Mouse (Mus musculus) c-Kit-positive CD71-negative TER-119-negative erythroid progenitor cells, embryonic 14.5 days (primary cell): ENCODE results near the gene Iqck.

Source experiments
- DNase-seq: peaks from one replicate; pipeline ENCODE4 v3.0.0-alpha.2; 2013; ENCODE audit warnings: low read depth

Gene Iqck

DNA sequence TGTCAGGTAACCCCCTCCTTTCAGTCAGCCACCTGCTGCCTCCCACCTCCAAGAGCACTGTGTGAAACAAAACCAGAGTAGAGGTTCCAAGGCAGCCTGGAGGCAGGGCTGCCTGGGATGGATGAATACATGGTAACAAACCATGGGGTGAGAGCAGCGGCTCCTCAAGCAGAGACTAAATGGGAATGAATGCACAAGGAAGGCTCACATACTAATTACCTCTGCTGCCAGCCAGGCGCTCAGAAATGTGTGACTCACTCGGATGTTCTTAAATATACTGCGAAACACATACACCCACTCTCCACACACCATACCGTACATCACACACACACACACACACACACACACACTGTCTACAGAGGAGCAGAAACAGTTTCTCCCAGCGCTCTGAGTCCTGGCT, 134.7 kb downstream of the Iqck start:
- DNase-seq = no peak

DNA sequence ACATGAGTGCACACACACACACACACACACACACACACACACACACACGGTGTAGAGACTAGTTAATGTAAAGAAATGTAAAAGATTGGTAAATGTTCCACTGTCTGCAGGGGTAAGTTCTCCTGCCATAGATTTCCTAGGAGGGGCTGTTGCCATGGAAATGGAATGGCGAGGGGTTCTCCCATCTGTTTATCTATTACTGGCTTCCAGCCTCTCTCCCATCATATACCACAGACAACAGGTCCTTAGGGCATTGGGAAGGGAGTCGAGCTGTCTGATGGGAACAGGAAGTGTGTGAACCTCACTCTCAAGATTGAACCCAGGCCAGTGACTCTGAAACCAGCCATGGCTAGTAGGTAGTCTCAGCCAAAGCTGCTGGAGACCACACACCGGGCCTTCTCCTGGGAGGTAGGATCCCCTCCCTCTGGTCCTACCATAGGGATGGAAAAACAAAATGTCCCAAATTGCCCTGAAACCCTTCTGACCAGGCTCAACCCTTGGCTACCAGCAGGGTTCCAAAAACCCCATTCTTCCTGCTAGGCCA, 135.9 kb downstream of the Iqck start:
- DNase-seq = no peak

DNA sequence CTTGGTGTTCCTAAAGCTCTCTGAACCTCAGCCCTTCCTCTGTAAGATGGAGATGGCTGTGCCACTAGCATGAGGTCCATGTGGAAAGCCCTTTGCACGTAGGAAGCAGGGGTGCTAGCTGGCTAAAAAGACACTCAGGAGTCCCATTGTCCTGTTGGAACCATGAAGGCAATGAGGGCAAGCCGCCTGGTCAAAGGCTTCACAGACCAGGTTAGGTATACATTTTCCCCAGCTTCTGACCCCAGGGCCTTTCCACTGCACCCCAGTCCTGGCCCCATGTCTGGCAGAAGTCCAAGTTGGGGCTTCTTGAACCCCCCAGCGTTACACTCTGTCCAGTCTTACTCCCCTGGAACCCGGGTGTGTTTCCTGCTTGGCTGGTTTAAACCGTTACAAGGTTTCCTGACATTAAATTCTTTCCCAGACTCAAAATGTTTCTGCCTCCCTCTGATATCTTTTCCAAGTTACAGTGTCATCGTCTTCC, 136.6 kb downstream of the Iqck start:
- DNase-seq = no peak

DNA sequence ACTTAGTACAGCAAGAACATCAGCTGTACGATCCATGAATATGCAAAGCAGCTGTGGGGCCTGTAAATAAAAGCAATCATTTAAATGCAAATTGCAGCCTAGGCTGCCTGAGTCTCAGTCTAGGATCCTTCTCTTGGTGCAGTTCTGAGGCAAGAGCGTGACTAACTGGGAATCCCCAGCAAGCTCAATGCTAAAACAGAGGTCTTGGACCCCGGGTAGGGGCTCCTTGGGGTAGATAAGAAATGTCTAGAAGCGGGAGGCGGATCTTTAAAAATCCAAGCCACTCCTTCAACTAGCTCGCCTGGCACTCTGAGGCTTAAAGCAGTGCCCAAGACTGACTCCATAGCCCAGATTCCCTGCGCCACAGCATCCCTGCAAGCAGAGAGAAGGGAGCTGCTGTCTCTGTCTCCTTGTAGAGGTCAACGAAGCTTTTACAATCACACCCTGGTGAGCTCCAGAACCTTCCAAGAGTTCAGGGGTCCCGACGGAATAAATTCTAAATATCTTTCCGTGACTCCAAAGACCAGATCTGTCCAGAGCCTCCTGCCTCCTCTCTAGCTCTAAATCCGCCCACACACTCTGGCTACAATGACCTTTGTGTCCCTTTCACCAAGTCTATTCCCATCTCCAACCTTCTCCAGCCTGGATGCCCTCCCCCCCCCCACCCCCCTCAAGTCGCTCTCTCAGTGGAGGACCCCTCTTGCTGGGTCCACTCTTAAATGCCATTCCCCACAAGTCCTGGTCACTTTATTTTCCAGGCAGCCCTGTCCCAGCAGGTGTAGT, 137.3 kb downstream of the Iqck start:
- no peak for DNase-seq

DNA sequence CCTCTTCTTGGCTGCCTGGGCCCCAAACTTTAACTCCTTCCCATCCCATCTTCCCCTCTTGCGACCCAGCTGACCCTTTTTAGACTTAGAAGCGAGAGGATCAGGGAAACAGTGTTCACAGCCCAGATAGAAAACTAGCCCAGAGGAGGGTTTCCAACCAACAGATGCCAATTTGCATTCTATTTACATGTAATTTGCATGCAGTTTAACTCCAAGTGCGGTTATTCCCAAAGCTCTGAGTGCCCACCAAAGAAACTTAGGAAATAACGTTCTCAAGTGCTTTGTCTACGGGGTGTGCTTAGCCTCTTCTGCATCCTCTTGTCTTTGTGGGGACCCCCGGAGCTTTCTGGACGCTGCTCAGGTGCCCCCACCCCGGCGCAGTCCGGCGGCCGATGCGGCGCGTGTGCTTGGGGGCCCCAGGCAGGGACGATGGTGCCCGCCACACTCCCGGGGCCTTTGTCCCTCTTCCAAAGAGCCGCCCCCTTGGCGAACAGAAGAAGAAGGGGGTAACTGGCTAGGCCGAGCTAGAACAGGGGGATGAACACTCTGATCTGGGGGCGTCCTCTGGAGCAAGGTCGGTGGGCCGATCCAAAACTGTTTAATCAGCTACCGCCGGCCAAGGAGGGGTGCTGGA, 138.2 kb downstream of the Iqck start:
- DNase-seq = no peak

DNA sequence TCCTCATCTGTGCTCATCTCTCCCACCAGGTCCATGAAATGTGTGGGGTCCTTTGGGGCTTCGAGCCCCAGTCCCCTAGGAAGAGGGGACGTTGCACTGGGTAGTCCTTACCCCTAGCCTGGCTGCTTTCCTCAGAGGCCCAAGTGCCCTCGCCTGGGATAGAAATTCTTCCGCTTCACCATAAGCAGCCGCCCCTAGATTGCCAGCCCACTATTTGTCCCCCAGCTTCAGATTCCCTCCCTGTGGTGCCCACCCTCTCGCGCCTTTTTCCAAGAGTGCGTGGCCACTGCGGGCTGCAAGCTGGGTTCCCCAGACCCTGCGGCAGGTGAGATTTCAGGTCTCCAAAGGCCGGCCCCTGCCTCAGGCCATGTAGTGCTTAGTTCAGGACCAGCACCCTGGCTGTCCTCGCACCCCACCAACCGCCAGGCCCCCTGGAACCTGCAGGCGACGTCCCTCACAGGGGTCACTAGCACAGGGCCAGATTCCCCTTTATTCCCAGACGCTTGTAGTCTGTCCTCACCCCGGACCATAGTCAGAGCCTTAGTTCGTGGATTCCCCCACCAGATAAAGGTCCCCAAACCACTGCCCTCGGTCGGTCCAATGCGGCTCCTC, 138.8 kb downstream of the Iqck start:
- no peak for DNase-seq

DNA sequence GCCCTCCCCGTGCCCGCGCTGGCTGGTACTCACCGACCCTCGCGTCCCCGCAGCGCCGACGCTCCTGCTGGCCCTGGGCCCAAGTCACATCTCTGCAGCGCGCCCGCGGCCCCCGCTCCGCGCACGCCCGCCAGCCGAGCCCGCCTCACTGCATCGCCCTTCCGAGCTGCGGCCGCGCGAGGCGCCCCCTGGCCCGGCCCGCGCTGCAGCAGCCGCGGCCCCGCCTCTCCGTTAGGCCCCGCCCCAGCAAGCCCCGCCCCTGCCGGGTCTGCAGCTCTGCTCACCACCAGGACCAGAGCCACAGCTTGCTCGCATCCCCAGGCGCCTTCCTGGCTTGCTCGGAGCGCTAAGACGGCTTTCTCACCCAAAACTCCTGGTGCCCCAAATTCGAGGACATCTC, 139.5 kb downstream of the Iqck start, which contains the start of gene Gprc5b:
TSS of gene Gprc5b (minus strand) at position 205 of the 400 bp plus-strand sequence.
- peak; percentile 49 for DNase-seq

DNA sequence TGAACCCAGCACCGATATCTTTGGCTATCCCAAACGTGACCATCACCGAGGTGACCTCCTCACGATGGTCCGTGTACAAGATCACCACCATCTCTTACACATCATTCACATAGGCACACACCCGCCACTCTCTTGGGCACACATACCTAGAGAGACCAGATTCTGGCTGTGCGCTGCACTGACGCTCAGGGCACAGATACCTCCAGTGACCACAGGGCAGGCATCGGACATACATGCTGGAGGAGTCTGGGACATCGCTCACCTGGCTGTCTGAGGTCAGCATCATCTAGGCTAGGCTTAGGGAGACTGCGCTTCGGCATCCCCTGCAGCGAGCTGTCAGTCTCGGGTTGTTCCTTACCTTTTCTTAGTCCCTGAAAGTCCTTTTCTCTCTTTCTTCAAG, 140.1 kb downstream of the Iqck start:
- no peak for DNase-seq

DNA sequence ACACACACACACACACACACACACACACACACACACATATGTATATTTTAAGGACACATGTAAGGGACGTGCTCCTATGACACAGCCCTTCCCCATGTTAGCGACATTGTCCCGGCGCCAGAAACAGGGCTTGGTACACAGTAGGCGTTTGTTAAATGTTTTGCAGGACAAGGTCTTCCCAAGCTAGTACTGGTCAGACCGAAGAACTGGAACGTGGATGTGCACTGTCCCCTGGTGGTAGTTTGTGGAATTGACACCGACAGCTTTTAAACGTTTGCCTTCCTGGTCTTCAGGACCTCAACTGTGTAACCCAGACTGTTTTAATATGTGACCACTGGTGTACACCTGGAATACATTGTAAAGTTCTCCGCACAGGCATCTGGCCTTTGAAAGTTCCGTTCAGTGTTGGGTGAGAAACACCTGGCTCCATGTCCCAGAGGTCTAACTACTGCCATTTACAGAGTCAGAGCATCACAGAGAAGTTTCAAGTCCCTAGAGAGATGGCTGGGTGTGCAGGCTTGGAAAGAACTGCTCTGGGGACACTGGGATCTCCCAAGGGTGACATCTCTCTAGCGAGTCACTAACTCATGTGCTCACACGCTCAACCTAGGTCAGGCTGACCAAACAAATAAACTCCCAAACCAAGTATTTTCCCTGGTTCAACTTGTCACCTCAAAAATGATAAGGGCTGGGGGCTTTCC, 140.7 kb downstream of the Iqck start:
- peak; percentile 75 for DNase-seq

DNA sequence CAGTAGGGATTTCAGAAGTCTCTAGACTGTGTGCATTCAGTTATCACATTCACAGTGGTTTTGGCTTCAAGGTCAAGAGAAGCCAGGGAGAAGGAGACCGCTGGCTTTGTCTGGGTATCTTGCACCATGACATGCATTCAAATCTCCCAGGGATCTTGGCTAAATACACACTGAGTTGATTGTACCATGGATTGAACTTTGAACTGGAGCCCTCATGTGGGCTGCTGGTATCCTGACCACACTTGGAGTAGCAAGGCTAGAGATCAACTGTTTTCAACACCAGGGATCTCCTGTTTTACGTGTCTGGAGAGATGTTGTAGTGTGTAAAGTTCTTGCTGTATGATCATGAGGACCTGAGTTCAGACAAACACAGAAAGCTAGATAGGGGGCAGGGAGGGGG, 144.3 kb downstream of the Iqck start:
- no peak for DNase-seq

DNA sequence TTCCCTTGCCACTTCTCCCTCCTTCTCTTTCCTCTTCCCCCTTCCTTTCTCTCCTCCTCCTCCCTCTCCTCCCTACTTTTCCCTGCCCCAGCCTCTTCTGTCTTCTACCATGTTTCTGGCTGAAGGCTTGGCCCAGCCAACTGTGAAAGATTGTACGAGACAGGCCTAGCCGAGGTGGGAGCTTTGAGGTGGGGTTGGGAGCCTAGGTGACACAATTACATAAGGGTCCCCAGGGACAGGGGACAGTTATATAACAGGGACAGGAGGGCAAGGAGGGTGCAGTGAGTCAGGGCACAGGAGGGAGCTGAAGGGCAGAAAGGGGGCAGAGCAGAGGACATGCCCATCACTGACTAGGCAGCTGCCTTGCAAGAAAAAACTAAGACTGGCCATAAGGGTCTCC, 146.4 kb downstream of the Iqck start:
- no peak for DNase-seq

DNA sequence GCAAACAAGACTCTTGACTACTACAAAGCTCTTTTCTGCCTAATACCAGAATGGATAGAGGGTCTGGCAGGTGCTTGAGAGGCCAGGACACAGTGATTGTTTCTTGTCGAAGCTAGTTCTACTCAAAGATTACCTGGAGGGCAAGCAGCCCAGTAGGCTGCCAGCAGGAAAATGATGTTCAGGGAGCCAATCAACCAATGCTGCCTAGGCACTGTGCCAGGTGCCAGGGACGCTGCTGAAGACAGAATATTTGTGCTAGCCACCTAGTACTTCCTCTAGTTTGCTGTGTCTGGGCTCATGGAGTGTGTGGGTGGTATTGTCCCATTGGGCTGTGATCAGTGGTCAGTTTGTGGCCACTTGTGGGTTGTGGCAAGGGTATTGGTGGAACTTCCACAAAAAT, 146.9 kb downstream of the Iqck start:
- DNase-seq = no peak

DNA sequence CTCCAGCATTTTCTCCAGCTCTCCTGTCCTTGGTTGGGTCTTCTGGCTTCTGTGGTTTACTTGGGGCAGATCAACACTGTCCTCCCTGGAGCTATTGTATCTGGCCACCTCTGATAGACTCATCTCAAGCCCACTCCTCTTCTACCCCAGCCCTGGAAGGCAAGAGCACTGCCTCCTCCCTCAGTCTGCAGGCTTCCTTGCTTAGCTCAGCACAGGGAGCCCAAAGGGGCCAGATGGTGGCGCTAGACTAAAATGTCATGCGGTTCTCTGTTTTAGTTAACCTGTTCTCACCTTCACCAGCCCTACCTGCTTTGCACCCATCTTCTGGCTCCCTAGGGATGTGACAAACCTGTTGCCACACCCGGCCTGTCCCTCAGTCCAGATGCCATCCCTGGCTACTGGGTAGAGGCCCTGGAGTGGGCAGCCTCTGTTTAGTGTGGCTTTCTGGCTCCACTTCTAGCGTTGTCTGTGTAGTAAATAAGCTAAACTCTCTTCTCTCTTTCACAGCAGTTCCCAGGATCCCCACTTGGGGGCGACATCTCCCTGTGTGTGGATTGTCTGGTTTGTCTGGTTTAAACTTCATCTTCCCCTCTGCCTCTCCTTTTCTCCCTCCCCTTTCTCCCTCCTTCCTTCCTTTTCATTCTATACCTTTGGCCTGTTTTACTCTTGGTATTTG, 155.4 kb downstream of the Iqck start:
- DNase-seq = no peak

DNA sequence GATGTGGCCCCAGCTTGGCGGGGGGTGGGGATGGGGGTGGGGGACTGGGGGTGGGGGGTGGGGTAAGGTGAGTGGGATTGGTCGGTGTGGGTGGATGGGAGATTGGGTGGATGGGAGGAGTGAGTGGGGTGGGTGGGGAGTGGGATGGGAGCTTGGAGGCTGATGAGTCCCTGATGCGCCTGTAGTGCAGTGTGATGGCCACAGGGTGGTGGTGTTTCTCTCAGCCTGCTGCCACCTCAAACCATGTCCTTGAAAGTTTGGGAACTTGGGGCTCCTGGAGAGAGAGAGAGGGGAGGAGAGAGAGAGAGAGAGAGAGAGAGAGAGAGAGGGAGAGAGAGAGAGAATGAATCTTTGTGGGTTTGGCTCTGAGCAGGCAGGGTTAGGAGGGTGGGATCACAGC, 160.2 kb downstream of the Iqck start:
- DNase-seq = no peak

DNA sequence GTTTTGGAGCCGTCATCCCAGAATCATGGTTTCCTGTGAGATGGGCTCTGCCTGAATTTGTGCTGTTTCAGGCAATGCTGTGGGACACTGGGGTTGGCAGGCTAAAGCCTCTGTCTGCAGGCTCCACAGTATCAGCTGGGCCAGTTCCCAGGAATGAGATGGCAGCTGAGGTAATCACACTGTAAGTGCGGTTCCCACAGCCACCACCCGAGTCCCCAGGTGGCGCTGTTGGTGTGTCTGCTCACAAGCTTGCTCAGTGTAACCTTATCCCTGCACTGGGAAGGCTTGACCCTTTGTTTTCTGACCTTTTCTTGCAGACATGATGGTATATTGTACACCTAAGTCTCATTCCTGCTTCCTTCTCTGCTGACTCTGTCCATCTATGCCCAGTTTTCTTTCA, 164.0 kb downstream of the Iqck start:
- DNase-seq = no peak
